Mouse (Mus musculus) frontal cortex, postnatal 25 days (tissue): ENCODE data around the gene Rps21.

ENCODE experiments used
- DNase-seq, 2 experiments: peaks; one replicate each; pipeline ENCODE4 v3.0.0; 2022; ENCODE audit warnings: low spot score in 2 of 2

Gene Rps21

DNA sequence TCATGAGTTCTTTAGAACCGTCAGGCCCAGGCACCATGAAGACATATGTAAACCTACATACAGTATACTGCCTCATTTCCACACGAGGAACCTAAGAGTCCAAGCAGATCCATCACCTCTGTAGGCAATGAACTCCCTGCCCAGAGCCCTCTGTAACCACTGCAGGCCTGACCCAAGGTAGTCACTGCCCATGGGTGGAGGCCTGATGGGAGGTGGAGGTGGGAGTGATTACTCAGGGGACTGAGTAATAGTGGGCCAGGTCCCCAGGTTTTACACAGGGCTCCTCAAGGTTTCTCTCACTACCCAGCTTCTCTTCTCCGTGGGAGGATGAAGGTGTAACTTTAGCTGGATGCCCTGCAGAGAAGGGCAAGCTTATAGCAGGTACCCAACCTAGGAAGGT, 28.0 kb upstream of the Rps21 start:
- DNase-seq: no peak

- no peak for DNase-seq
Observed at GRCm38 (mm10) chr2:180230482-180230881, 26.7 kb upstream of the Rps21 start.

- no peak for DNase-seq
Observed at GRCm38 (mm10) chr2:180233101-180233904, 23.9 kb upstream of the Rps21 start.

DNA sequence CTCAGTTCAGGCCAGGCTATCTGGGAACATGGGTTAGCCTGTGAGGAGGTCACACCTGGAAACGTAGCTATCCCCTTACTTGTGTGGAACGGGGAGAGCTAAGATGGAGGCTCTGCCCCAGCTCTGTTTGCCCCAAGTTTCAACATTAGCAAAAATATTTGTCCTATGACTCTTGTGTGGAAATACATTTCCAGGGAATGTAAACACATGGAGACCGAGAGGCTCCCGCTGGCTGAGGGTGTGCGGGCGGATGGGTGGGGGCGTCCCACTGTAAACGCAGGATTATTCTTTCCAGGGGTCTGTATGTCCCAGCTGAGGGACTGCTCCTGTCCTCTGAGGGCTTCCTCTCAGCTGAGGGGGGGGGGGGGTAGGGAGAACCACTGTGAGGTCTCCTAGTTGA, 22.8 kb upstream of the Rps21 start:
- DNase-seq: no peak

DNA sequence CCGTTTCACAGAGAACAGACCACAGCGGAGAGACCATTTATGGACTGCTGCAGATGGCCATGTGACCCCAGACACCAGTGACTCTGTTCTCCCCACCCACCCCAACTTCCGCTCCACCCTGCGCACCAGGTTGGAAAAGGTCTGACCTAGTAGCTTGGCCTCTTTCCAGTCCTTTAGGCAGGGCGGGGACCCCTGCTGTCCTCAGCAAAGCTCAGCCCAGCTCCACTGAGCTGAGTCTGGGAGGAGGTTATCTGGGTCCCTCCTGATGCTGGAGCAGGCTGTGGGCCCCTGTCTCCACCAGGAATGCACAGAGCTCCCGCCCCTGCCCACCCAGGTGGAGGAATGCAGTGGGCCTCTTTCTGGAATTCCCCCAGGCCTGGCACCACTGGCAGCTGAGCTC, 22.2 kb upstream of the Rps21 start:
- DNase-seq: no peak

- DNase-seq: no peak
Observed at GRCm38 (mm10) chr2:180235788-180236187, 21.4 kb upstream of the Rps21 start.

GRCm38 (mm10) chr2:180236500-180236899, 20.7 kb upstream of the Rps21 start:
- DNase-seq: no peak

DNA sequence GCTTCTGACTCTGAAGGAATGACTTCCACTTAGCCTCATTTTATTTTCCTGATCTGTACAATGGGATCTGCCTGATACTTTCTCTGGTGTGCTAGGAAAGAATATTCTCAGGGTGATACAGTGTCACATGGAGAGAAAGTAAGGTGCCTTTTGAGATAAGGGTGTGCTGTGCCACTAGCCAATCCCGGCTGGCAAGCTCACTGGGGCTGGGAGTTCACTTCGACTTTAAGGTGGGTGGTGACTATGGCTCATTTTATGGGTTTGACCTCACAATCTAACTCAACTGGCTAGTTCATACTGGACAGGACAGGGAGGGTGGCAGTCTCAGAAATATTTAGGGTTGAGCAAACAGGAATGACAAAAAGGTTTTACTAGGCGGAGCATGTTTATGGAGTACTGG, 20.2 kb upstream of the Rps21 start:
- no peak for DNase-seq

DNA sequence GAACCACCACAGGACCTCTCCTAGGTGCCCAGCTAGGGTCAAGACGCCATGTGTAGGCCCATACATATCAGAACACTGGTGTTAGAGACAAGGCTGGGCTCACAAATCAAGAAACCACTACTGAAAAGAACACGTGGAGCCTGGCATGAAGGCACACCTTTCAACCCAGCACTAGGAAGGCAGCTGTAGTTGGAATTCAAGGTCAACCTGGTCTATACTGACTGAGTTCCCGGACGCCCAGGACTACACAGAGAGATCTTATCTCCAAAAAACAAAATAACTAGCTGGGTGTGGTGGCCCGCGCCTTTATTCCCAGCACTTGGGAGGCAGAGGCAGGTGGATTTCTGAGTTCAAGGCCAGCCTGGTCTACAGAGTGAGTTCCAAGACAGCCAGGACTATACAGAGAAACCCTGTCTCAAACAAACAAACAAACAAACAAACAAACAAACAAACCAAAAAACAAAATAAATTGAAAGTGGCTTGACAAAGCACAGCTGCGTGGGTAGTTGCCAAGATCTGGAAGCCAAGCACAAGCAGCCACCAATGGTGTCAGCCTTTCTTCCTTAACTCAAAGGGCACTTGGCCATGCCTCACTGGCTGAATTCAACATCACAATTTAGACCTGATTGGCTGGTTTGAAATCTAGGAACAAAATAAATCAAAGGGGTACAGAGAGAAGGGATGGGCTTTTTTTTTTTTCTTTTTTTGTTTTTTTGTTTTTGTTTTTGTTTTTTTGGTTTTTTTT, 19.4 kb upstream of the Rps21 start:
- DNase-seq: no peak

DNA sequence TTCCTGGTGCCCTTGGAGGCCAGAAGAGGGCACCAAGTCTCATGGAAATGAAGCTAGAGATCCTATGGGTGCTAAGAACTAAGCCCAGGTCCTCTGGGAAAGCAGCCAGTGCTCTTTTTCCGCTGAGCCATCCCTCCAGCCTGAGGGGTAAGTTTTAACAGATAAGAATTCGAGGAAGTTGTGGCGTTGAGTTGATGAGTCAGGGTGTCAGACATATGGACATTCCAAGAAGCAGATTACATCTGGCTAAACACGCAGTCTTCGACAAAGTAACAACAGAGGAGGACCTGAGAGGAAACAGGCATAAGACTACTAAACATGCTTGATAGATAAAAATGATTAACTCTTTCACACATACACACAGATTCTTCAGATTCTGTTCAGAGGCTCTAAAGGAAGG, 18.6 kb upstream of the Rps21 start:
- DNase-seq: no peak

GRCm38 (mm10) chr2:180243108-180243507, 14.1 kb upstream of the Rps21 start:
- no peak for DNase-seq

DNA sequence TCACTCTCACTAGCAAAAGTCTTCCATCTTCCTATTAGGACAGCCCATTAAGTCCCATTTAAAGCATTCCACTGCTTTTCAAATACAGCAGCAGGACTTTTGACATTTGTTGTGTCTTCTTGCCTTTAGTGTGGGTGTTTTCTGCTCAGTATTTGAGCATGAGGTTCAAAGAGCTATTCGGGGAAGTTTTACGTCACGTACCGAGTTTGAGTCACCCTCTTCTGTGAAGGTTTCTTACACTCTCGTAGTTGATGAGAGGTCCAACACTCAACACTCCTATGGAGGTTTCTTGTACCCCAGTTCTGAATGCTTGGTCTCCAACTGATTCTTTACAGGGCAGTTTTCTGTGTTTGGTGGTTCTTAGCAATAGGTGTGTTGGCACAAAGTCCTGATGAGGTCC, 9.3 kb upstream of the Rps21 start:
- DNase-seq: no peak

GRCm38 (mm10) chr2:180248947-180249660, 8.1 kb upstream of the Rps21 start:
- DNase-seq: no peak

- DNase-seq: peak; percentile 57 to 67
Observed at GRCm38 (mm10) chr2:180250930-180251611, 6.1 kb upstream of the Rps21 start.

DNA sequence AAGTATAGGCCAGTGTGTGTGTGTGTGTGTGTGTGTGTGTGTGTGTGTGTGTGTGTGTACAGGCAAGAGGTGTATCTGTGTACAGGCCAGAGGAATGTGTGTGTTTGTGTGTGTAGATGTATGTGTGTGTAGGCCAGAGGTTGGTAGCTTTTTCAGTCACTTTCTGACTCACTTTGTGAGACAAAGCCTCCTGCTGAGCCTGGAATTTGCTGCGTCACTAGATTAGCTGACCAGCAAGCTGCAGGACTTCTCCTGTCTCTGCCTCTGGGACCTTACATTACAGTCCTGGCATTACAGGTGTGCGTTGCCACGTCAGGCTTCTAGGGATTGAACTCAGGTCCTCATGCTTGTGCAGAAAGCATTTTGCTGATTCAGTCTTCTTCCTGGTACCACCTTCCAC, 5.3 kb upstream of the Rps21 start:
- DNase-seq: no peak

GRCm38 (mm10) chr2:180254436-180255209, 2.6 kb upstream of the Rps21 start:
- DNase-seq: no peak

DNA sequence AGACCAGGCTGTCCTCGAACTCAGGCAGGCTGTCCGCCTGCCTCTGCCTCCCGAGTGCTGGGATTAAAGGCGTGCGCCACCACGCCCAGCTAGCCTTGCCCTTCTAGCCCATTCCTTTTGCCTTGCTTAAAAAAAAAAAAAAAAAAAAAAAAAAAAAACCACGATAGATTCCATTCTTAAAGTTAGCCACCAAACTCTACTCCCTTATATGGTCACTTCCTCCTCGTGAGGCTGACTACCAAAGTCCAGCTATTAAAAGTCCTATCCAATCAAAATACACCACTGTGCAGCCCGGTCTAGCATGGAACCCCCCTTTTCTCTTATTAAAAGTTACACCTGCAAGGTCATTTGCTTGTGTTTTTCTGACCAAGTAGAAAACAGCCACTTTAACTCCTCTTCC, 1.5 kb upstream of the Rps21 start:
- no peak for DNase-seq

GRCm38 (mm10) chr2:180256296-180257000, 729 bp upstream of the Rps21 start:
- DNase-seq: no peak

DNA sequence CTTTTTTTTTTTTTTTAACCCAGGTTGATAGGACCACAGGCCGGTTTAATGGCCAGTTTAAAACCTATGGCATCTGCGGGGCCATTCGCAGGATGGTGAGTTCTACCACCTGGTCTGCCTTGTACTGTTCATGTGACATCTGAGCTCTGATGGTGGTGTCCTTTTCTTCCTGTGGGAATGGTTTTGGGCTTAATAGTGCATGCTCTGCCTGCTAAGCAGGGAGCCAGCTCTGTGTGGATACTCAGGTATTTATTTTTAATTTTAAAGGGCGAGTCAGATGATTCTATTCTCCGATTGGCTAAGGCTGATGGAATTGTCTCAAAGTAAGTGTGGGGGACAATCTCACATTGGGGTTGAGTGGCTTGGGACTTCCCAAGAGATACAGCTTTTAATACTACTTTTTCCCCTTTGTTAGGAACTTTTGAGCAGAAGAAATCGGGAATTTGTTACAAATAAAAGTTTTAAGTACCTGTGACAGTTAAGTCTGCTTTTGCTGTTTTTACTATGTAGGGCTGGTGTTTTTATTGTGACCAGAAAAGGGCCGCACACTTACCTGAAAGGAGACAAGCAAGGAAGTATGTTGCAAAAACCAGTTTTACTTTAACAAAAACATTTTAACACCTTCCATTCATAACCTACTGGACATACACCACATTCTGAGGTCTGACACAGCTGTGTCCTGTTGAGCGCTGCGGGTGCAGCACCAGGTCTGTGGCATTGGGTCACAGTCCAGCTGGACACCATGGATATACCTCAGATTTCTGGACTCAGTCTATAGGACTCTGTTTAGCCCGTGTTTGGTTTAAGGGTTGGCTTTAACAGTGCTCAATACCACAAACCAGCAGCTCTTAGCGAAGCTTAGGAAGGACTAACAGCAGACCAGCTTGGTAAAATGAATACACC, 1.0 kb downstream of the Rps21 start:
- DNase-seq: no peak
